Mouse (Mus musculus) olfactory bulb, adult 2 months (tissue): ENCODE data around the gene Epp13. TPM values are rescaled to one million over a fixed set of nuclear protein-coding genes. Genes with fewer than 3 reads are reported as not detected.
"Not testable (repeated sequence)": the region's sequence is repeated elsewhere in the genome, so short reads cannot be mapped to it uniquely, and the experiment has no call there.

Source experiments
- H3K27ac ChIP-seq: fragments of 200-500 bp; 2 replicates; pipeline ENCODE4 v1.5.1; 2012; ENCODE audit warnings: low read depth, low read length; ENCODE audit not compliant: insufficient read depth
- H3K4me1 ChIP-seq: fragments of 200-500 bp; 2 replicates; pipeline ENCODE4 v1.6.1; 2012; ENCODE audit warnings: low read length; ENCODE audit not compliant: control insufficient read depth, insufficient read depth
- H3K4me3 ChIP-seq: fragments of 200-500 bp; 2 replicates; pipeline ENCODE4 v1.5.1; 2012; ENCODE audit warnings: mild to moderate bottlenecking, low read depth, low read length, moderate library complexity; ENCODE audit not compliant: insufficient read depth
- CTCF ChIP-seq: fragments of 200-500 bp; IDR thresholded peaks from 2 replicates; pipeline ENCODE4 v1.5.1; 2012; ENCODE audit warnings: low read depth, mild to moderate bottlenecking, low read length, moderate library complexity; ENCODE audit not compliant: insufficient read depth
- POLR2A ChIP-seq: fragments of 200-500 bp; IDR thresholded peaks from 2 replicates; pipeline ENCODE4 v1.6.1; 2012; ENCODE audit warnings: mild to moderate bottlenecking, low read depth, low read length, moderate library complexity; ENCODE audit not compliant: insufficient read depth
- WGBS: fragments of 180-500 bp; shearing (Covaris S2); methylation state at CpG from one replicate; pipeline ENCODE4 v1.1.7; 2018; 5-methylcytosine and 5-hydroxymethylcytosine counted together
- polyA plus RNA-seq: library from polyadenylated mRNA; stranded (reverse); fragments of >200 nt; gene quantifications from 2 replicates; pipeline ENCODE4 v1.2.4, GENCODE M21; 2012; ENCODE audit warnings: low replicate concordance; ENCODE audit not compliant: missing spikeins, insufficient read depth, insufficient read length

Gene Epp13
- polyA plus RNA-seq, 1 experiment: not detected

DNA sequence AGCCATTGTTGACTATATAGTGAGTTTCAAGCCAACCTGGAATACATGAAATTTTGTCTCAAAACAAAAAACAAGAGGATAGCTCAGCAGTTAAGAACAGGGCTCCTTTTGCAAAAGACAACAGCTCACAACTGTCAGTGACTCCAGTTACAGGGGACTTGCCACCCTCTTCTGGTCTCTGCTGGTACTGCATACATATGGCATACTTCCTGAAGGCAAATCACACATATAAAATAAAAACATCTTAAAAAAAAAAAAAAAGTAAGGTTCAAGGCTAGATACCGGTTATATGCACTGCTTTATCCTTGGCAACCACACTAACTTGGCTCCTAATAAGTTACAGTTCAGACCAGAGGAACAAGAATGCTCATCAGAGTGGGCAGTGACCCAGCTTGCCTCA is 30.2 kb downstream of the Epp13 start:
- H3K27ac ChIP-seq: no peak overlapping the region
- TF ChIP-seq POLR2A: no peak
- TF ChIP-seq CTCF: no peak
- H3K4me1 ChIP-seq: peaks cover 3% of the 10 kb centered on the region; the same call in 1 of the 2 replicates
- no peak overlapping the region for H3K4me3 ChIP-seq
- 0% methylated on average over 1 of the region's 1 CpGs for WGBS

DNA sequence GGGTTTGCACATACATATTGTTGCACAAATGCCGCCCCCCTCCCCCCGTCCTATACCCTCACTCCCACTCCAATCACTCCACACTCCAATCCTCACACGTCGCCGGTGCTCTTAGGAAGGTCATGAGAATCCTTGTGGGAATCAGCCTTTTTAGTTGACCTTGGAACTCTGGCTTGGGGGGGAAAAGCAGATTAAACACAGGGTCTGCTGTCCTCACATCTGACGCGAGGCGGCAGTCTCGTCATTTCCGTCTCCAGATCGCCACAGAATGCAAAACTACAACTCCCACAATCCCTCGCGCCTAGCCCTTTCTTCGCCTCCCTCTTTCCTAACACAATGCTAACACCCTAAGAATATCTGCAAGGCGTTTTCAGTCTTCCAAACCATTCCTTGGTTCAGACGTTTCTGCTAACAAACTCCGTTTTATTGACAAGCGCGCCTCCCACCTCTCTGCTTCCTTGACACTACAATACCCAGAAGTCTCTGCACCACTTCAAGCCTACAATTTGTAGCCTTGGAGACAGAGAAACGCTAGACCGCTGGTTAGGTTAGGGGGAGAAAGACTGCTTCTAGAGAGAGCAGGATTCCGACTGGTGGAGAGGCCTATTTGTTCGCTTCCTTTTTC is 31.1 kb downstream of the Epp13 start:
- Histone ChIP-seq H3K27ac (peak overlapping the region; percentile 87), H3K4me3 (peak overlapping the region; percentile 66), H3K4me1 (peaks cover 3% of the 10 kb centered on the region; the same call in 1 of the 2 replicates)
- TF ChIP-seq CTCF (peak; percentile 55), POLR2A (peak; percentile 36; the same call in 1 of the 2 replicates)
- under 1% methylated on average over 23 of the region's 23 CpGs for WGBS

DNA sequence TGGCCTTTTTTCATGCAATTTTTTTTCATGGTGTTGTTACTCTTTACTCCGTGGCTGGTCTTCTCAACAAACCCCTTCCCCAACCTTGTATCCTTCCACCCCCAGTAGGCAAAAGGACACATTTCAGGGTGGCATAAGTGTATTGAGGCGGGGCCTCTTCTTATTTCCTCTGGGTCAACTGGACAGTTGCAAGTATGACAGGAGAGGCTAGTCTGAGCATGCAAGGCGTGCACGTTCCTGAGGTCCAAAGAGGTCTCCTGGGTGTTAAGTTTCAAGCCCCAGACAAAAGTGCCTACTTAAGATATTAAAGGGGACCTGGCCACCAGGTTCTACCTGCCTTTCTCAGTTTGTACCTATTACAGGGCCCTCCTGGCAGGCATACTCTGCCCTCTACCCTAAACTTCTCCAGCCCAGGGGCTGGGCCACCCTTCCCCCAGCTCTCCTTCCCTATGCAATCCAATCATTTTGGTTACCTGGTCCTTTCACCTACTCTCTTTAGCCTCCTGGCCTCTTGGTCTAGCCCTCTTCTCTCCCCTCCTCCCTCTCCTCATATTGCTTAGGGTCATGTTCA is 32.0 kb downstream of the Epp13 start:
- no peak overlapping the region for H3K27ac ChIP-seq
- no peak overlapping the region for H3K4me3 ChIP-seq
- peaks cover 9% of the 10 kb centered on the region; the same call in 1 of the 2 replicates for H3K4me1 ChIP-seq
- TF ChIP-seq CTCF: no peak
- no peak for TF ChIP-seq POLR2A
- 86% methylated on average over 4 of the region's 4 CpGs for WGBS

DNA sequence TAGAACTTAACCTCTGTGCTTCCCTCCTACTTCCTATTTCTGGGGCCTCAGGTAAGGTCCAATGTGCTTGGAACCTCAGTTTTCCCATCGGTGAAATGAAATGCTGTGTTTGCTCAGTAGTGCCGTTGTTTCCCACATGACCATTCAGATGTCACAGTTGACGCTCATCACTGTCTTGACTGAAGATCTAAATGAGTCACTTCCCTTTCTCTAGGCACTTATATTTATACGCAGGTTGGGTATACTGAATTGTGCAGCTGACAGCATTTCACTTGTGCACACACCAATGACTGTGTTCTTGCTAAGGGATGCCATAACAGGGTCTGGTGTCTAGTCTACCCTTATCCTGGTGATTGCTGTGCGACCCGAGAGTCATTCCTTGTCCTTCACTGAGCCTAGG is 32.9 kb downstream of the Epp13 start:
- Histone ChIP-seq H3K27ac (no peak overlapping the region), H3K4me1 (peaks cover 9% of the 10 kb centered on the region; the same call in 1 of the 2 replicates), H3K4me3 (no peak overlapping the region)
- TF ChIP-seq CTCF: no peak
- no peak for TF ChIP-seq POLR2A
- 89% methylated on average over 6 of the region's 6 CpGs for WGBS

DNA sequence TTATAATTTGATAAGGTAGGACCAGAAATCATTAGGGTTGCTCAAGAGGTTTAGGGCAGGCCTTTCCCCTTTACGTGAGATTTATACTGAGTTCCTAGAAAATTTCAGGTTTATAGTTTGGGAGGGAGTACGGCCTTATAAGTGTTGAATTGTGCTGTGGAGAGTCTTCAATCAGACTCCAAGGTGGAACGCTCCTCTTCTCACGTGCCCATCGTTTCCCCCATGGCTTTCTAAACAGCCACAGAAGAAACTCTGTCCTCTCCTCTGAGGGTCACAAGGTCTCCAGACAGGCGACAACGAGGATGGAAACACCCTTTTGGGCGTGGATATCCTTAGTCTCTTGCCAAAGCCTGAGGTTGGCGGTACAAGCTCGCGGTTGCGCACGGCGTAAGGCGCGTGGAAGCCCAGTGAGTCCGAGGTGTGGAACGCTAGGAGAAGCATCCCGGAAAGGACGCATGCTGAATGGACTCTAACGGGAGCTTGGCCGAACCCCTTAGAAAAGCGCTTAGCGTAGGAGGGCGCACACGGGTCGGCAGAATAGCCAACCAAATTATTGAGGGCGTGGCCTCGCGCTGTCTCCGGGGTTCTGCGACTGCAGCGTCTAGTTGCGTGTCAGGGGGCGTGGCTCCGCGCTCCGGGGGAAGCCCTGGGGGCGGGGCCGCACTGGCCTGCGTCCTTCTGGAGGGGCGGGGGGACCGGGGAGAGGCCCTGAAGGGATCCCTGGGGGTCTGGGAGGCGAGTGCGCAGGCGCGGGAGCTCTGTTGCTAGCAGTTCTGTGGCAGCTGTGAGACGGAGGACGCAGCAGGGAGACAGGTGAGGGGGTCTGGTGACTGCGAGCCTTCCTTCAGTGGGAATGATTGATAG is 33.6 kb downstream of the Epp13 start, which contains the start of gene Zfp667:
TSS of gene Zfp667 (plus strand) at position 738 of the 864 bp plus-strand sequence.
- TF ChIP-seq CTCF (no peak), POLR2A (peak; percentile 71)
- WGBS: 2% methylated on average over 50 of the region's 50 CpGs

DNA sequence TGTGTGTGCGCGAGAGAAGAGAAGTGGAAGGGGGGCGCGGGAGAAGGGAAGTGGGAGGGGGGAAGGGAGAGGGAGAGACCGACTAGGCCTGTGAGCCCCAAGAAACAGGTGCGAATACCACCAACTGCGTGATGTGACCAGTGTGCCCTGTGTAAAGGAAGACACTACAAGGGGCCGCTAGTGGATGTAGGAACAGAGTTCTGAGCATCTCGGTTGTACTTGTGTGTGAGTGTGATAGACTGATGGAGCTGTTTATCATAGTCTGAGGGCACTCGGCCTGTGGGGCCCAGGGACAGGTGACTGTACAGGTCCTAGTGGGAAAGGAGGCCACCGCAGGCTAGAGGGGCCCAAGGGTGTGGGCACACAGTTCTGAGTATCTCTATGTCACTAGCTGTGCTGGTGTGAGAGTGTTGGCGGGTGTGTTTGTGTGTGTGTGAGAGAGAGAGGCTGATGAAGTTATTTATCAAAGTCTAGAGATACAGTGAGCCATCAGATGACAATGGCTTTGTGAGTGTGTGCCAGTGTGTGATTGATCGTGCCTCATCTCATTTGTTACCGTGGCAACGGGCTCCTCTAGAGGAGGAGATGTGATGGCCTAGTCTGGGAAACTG is 34.5 kb downstream of the Epp13 start:
- H3K27ac ChIP-seq: peak overlapping the region; percentile 75
- 19% methylated on average over 15 of the region's 15 CpGs for WGBS
- H3K4me1 ChIP-seq: peaks cover 9% of the 10 kb centered on the region; the same call in 1 of the 2 replicates
- peak overlapping the region; percentile 50 for H3K4me3 ChIP-seq
- no peak for TF ChIP-seq POLR2A

More for the DNA sequence above, 33.6 kb downstream of the Epp13 start, which contains the start of gene Zfp667:
- H3K4me1 ChIP-seq: peaks cover 9% of the 10 kb centered on the region; the same call in 1 of the 2 replicates
- peak within 1 kb of the TSS; percentile 50 for H3K4me3 ChIP-seq
- H3K27ac ChIP-seq: peak within 1 kb of the TSS; percentile 75

DNA sequence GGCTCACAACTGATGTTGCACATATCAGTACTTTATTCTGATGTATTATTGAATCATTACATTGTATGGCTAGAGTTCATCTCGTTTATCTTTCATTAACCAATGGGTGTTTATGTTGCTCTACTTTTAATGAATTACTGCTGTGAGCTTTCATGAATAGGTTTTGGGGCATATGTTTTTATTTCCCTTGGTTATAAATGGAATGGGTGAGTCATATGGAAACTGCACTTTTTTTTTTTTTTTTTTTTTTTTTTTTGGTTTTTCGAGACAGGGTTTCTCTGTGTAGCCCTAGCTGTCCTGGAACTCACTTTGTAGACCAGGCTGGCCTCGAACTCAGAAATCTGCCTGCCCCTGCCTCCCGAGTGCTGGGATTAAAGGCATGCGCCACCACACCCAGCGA is 38.6 kb downstream of the Epp13 start:
- not testable (repeated sequence) for H3K27ac ChIP-seq, H3K4me1 ChIP-seq, H3K4me3 ChIP-seq
- 74% methylated on average over 6 of the region's 6 CpGs for WGBS

DNA sequence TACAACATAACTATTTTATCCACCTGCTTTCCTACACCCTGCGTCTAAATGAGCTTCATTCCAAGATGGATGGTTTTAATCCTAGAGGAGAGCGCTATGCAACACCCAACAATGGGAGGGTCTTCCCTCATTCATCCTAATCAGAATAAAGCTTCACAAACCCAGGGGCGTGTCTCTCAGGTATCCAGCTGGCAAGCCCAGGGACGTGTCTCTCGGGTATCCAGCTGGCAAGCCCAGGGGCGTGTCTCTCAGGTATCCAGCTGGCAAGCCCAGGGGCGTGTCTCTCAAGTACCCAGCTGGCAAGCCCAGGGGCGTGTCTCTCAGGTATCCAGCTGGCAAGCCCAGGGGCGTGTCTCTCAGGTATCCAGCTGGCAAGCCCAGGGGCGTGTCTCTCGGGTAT is 48.3 kb downstream of the Epp13 start:
- 80% methylated on average over 11 of the region's 11 CpGs for WGBS
- not testable (repeated sequence) for H3K4me3 ChIP-seq, H3K27ac ChIP-seq, H3K4me1 ChIP-seq
